Mouse (Mus musculus) embryo, embryonic 10 days (tissue): ENCODE measurements around the gene Reps2.

Experiments
- DNase-seq: peaks from one replicate; pipeline ENCODE4 v3.0.0-alpha.2; 2015; ENCODE audit warnings: low spot score

Reps2 gene

GRCm38 (mm10) chrX:162643091-162643788 is at the start of gene Reps2:
Gene Reps2 (minus strand): TSS chrX:162643649.
- peak; percentile 73 for DNase-seq

GRCm38 (mm10) chrX:162691272-162691671 is 47.8 kb upstream of the Reps2 start:
- no peak for DNase-seq

- DNase-seq: no peak
These were observed 41.9 kb upstream of the Reps2 start for GRCm38 (mm10) chrX:162685394-162685793.

- no peak for DNase-seq
These were observed 36.1 kb upstream of the Reps2 start for GRCm38 (mm10) chrX:162679506-162679905.

GRCm38 (mm10) chrX:162678820-162679219 is 35.4 kb upstream of the Reps2 start:
- DNase-seq: no peak

- DNase-seq: no peak
These were observed 22.7 kb upstream of the Reps2 start for GRCm38 (mm10) chrX:162666166-162666565.

- no peak for DNase-seq
These were observed 16.7 kb upstream of the Reps2 start for GRCm38 (mm10) chrX:162660182-162660581.

GRCm38 (mm10) chrX:162653518-162653917 is 10.1 kb upstream of the Reps2 start:
- DNase-seq: no peak

- no peak for DNase-seq
These were observed 9.0 kb upstream of the Reps2 start for GRCm38 (mm10) chrX:162652445-162652844.

- no peak for DNase-seq
These were observed 7.7 kb upstream of the Reps2 start for GRCm38 (mm10) chrX:162651125-162651524.

GRCm38 (mm10) chrX:162643789-162644092 is 292 bp upstream of the Reps2 start:
- no peak for DNase-seq

GRCm38 (mm10) chrX:162642402-162643090 is 903 bp downstream of the Reps2 start:
- peak; percentile 3 for DNase-seq

GRCm38 (mm10) chrX:162641764-162642163 is 1.7 kb downstream of the Reps2 start:
- DNase-seq: no peak

- DNase-seq: no peak
These were observed 8.3 kb downstream of the Reps2 start for GRCm38 (mm10) chrX:162635159-162635558.

- DNase-seq: no peak
These were observed 21.4 kb downstream of the Reps2 start for GRCm38 (mm10) chrX:162622091-162622437.

GRCm38 (mm10) chrX:162621194-162622090 is 22.0 kb downstream of the Reps2 start:
- no peak for DNase-seq

GRCm38 (mm10) chrX:162619705-162620104 is 23.7 kb downstream of the Reps2 start:
- no peak for DNase-seq

GRCm38 (mm10) chrX:162618547-162618946 is 24.9 kb downstream of the Reps2 start:
- DNase-seq: no peak

GRCm38 (mm10) chrX:162606113-162606512 is 37.3 kb downstream of the Reps2 start:
- DNase-seq: no peak

- DNase-seq: no peak
These were observed 43.8 kb downstream of the Reps2 start for GRCm38 (mm10) chrX:162599666-162600065.

- no peak for DNase-seq
These were observed 52.2 kb downstream of the Reps2 start for GRCm38 (mm10) chrX:162591005-162591801.
